Comparison of ENCODE assay signal across 21 mouse cellular contexts in the genomic region with DNA sequence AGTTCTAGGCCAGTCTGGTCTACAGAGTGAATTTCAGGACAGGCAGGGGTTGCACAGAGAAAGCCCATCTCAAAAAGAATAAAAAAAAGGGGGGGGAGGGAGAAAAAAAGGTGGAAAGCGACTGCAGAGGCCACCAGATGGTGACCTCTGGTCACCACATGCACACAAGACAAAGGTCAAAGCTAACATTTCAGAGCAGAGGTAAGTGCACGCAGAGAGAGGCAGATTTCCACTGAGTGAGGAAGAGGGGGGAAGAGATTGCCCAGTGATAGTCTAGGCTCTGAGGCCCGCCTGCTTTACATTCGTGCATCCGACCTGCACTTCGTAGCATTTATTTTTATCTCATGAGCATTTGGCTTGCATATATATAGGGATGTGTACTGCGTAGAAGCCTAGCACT. TPM values are rescaled to one million over a fixed set of nuclear protein-coding genes. Genes with fewer than 3 reads are reported as not detected.
"Had no signal": no experiment of that assay in that cellular context is flagged by ENCODE, and none has a peak within 500 bp of the region (broad histone marks: within the 10 kb centered on the region; RNA-seq: fewer than 3 reads in every experiment).

No protein-coding gene starts in this region.

- H3K9ac ChIP-seq: kidney, embryonic 15.5 days; limb, embryonic 15.5 days; lung, embryonic 15.5 days; midbrain, embryonic 12.5 days had no signal

- H3K27ac ChIP-seq: kidney, embryonic 15.5 days; limb, embryonic 15.5 days; lung, embryonic 15.5 days; midbrain, embryonic 12.5 days had no signal

- ATAC-seq: intestine, embryonic 16.5 days had no signal

- H3K36me3 ChIP-seq: kidney, embryonic 15.5 days; limb, embryonic 15.5 days; lung, embryonic 15.5 days; midbrain, embryonic 12.5 days had no signal

- H3K9me3 ChIP-seq: kidney, embryonic 15.5 days; limb, embryonic 15.5 days; lung, embryonic 15.5 days; midbrain, embryonic 12.5 days had no signal

- H3K4me3 ChIP-seq: kidney, embryonic 15.5 days; limb, embryonic 15.5 days; lung, embryonic 15.5 days; midbrain, embryonic 12.5 days had no signal

- H3K4me2 ChIP-seq: kidney, embryonic 15.5 days; limb, embryonic 15.5 days; lung, embryonic 15.5 days; midbrain, embryonic 12.5 days had no signal

- H3K27me3 ChIP-seq: kidney, embryonic 15.5 days; limb, embryonic 15.5 days; lung, embryonic 15.5 days; midbrain, embryonic 12.5 days had no signal

- DNase-seq: kidney, adult 2 months; kidney, postnatal 14 days; lung, postnatal 14 days; thymus, adult 18-20 months; thymus, postnatal 14 days had no signal

RNA-seq across cellular contexts. Expression of a gene that starts 37.5 kb away (rescaled TPM):
- total RNA-seq: layer of hippocampus, adult 8-10 months; layer of hippocampus, postnatal 14 days; left cerebral cortex, adult 18-20 months; left cerebral cortex, postnatal 14 days; megakaryocyte-erythroid progenitor cell, adult 5-6 weeks; midbrain, postnatal 0 days; neutrophil, adult 5-6 weeks had no signal
- polyA plus RNA-seq: intestine, embryonic 16.5 days; kidney, adult 2 months; kidney, embryonic 15.5 days; large intestine, adult 2 months; limb, embryonic 11.5 days; limb, embryonic 15.5 days; lung, embryonic 15.5 days; midbrain, embryonic 12.5 days; midbrain, postnatal 0 days; neural tube, embryonic 11.5 days; stomach, embryonic 14.5 days had no signal
